Mouse (Mus musculus) left cerebral cortex, postnatal 4 days (tissue): ENCODE measurements at regions not wholly inside any gene's neighbourhood (a gene's known extent, or its start where the extent isn't known, plus 50 kb on each side); places are given as distances from the start of the nearest gene placed in this dataset.

Experiments
- DNase-seq: peaks from one replicate; pipeline ENCODE4 v3.0.0-alpha.2; 2022
- intact Hi-C: fragments of 180-260 bp; cut with DNase I; formaldehyde crosslinking; loops from one replicate; pipeline ENCODE4 v1.15.1; 2025

- no peak for DNase-seq
- intact Hi-C loops = no loop called here
Observed at GRCm38 (mm10) chr5:75784998-75785593, 193.2 kb downstream of the Kdr start.

DNA sequence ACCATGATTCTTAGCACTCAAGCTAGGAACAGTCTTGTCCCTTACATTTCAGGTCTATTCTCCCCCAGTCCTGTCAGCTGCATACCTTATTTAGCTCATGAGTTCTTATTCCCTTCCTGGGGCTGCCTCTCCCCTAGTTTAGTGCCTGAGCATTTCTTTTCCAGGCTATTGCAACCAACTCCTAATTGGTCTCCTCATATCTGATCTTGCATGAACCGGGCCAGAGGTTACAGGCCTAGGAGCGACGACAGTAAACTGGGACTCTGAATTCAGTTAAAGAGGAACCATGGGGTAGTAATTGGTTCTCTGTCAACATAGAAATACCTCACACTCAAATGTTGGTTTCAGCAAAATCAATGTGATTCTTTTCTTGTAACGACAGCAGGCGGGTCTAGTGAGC is 195.9 kb downstream of the Kit start:
- intact Hi-C loops = no loop called here
- DNase-seq = no peak

- DNase-seq = no peak
- intact Hi-C loops = no loop called here
Observed at GRCm38 (mm10) chr5:75767213-75767612, 192.5 kb downstream of the Kit start.

- no peak for DNase-seq
- intact Hi-C loops = no loop called here
Observed at GRCm38 (mm10) chr5:75762374-75762773, 187.7 kb downstream of the Kit start.

DNA sequence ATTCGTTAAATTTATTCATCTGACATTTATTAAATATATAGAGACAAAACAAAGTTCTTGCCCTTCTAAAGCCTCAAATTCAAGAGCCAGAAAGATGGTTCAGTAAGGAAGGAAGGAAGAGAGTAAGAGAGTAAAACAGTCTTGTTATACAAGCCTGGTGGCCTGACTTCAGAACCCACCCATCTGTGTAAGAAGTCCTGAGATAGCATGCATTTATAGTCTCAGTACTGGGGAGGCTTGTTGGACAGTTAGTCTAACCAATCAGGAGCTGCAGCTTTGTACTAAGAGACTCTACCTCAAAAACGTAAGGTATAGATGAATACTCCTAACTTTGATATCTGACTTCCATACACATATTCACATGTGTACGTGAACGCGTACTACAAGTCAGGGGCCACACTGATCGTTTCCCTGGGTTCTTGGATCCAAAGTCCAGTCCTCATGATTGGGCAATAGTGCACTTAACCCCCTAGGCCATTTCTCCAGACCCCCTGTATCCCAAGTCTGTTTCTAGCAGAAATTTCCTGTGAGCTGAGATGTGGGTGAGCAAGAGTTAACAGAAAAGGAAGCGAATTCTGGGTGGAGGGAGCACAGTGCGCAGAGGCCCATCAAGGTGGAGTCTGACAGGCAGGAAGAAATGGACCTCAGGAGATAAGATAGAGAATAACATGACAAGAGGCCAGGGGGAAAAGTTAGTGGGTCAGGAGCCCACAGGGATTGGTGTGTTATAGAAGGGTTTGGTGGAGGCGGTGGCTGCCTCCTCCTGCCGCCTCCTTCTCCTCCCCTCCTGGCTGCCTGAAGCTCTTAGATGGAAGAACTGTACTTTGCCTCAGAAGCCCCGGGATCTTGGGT is 187.0 kb downstream of the Kit start:
- no peak for DNase-seq
- intact Hi-C loops = no loop called here

GRCm38 (mm10) chr5:75756168-75756567 is 181.5 kb downstream of the Kit start:
- intact Hi-C loops = no loop called here
- DNase-seq = no peak

DNA sequence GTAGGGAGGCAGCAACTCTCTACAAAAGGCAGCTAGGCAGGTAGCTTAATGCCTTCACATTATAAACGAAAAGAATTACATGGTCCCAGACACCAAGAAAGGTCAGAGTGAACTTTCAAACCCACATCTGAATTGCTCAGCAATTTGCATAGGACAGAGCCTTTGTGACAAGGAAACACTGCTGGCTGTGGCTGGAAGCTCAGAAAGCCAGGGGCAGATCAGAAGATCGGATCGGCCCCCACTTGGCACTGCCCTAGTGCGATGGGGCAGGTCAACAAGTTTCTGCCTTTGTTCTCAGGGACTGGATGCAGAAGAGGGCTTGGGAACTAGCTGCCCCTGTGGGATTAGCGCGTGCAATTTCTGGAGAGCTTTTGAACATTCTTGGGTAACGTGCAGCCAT is 179.6 kb downstream of the Kit start:
- DNase-seq = no peak
- intact Hi-C loops = no loop called here

GRCm38 (mm10) chr5:75745311-75745710 is 170.6 kb downstream of the Kit start:
- intact Hi-C loops = no loop called here
- DNase-seq = no peak

GRCm38 (mm10) chr5:75744475-75745045 is 169.8 kb downstream of the Kit start:
- DNase-seq = no peak
- intact Hi-C loops = no loop called here

- no peak for DNase-seq
- intact Hi-C loops = no loop called here
Observed at GRCm38 (mm10) chr5:75739336-75739735, 164.6 kb downstream of the Kit start.

DNA sequence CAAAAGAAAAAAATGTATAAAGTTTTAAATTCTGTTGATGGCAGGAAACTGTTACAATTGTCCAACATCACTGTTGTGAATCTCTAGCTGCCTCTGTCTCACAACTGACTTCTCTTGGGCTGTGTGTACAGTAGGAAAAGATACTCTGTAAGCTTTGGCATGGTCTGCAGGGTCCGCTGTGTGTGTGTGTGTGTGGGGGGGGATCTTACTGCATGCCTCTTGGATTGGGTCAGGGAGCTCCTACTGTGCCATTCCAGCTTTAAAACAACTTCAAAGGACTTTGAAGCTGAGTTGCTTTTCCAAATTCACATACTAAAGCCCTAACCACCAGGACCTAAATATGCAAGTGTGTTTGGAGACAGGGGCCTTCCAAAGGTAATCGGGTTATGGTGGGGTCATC is 163.7 kb downstream of the Kit start:
- DNase-seq = no peak
- intact Hi-C loops = no loop called here

GRCm38 (mm10) chr5:75737752-75738151 is 163.0 kb downstream of the Kit start:
- DNase-seq = no peak
- intact Hi-C loops = no loop called here

DNA sequence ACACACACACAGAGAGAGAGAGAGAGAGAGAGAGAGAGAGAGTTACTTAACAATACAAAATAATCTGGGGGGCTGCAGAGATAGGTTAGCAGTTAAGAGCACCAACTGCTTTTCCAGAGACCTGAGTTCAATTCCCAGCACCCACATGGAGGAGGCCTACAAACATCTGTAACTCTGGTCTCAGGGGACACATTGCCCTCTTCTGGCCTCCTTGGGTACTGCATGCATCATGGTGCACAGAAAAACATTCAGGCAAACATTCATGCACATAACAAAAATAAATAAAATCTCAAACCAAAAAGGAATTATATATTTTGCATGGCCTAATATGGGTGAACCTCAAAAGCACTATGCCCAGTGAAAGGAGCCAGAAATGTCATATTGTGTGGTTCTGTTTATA is 161.6 kb downstream of the Kit start:
- no peak for DNase-seq
- intact Hi-C loops = no loop called here

- intact Hi-C loops = no loop called here
- DNase-seq = no peak
Observed at GRCm38 (mm10) chr5:75734508-75734907, 159.8 kb downstream of the Kit start.

DNA sequence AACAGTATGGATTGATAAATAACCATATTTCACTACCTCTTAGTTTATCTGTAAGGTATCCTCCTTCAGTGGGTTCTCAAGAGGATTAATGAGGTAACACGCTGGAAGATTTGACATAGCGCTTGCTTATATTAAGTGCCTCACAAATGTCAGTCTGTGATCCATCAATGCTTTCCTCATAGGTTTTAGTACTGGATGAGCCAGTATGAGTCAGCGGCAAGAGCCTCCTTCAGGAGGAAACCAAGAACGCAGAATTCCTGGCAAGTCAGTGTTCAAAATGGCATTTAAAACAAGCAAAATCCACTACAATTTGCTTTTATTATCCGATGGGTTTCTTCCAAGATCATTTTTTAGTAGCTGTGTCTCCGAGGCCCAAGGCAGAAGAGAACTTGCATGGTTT is 159.3 kb downstream of the Kit start:
- no peak for DNase-seq
- intact Hi-C loops = no loop called here

DNA sequence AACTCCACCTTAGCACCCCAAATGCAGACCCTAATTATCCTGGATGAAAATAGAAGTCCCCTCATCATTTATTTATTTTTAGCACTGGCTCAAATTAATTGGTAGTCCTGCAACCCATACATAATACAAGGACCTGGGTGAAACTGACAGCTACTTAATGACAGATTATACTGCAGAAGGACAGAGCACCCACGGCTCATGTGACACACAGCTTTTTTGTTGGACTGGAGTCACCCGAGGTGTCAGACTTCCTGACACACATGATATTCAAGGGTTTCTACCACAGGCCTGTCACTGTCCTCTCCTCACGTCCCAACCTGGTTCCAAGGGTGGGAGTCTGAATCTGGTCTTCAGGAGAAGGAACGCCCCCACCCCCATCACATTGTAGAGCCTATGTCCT is 156.5 kb downstream of the Kit start:
- intact Hi-C loops = no loop called here
- DNase-seq = no peak

DNA sequence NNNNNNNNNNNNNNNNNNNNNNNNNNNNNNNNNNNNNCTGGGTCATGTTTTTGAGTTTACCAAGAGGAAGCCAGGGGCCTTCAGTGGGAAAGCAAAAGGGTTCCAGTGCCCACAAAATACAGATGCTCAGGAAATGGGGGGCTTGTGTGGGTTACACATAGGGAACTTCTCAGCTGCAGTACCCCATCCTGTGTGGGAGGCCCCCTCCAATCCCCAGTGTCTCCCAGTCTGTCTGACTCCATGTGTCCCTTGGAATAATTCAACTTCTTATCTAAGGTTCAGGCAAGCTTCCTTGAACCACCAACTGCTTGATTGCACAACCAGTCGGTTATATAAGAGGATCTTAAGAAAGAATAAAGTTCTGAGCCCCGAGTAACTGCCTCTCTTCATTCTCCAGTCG is 156.0 kb downstream of the Kit start:
- intact Hi-C loops = no loop called here
- DNase-seq = no peak

DNA sequence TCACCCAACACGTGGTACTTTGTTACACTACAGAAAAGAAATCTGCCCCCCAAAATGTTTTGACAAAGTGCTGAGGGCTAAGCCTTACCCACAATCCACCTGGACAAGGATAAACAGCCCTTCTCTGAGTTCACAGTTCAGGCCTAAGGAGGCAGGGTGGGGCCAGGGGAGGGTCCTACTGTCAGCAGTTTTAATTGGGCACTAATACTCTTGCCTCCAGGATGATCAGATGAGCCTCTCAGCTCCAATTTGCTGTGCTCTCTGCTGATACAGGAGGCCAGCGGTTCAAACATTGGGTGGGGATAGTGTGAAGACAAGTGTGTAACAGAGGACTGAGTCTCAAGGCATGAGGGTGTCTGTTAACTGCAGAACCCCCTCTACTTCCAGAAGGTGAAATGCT is 146.6 kb downstream of the Kit start:
- intact Hi-C loops = no loop called here
- DNase-seq = no peak

DNA sequence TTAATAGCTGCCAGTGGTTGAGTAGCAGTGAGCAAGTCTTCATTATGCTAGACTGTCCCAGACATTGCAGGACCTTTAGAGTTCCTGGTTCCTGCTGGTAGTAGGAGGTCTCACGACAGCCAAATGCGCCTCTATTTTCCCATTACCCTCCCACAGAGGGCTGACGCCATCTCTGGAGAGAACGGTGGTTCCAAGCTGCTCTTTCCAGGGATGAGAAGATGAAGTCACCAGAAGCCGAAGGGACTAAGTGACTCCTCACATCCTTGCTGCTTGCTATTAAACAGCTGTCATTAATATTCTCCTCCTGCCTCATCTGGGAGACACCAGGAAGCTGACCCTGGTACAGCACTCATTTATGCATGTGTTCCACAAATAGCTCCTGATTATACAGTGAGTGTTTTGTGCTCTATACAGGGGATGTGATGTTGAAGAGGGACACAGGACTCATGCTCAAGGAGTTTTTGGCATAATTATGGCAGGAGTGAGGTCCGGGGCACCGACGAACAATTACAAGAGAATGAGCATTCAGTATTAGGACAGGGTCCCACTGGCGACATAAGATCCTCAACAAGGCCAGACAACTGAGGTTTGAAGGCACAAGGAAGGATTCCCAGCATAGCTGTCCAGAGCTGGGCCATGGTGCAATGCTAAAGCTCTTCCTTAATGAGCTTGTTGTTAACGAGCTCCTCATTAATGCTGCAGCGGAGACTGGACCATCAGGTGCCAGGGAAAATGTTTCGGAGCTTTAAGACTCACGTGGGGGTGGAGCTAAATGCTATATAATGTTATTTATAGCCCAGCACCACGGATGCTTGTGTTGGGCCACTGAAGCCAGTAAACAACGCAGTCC is 145.6 kb downstream of the Kit start:
- intact Hi-C loops = no loop called here
- DNase-seq = no peak

- DNase-seq = peak; percentile 82
- intact Hi-C loops = no loop called here
Observed at GRCm38 (mm10) chr5:75718511-75719225, 144.0 kb downstream of the Kit start.
